Mouse (Mus musculus): ENCODE data around the gene Sik2. TPM values are rescaled to one million over a fixed set of nuclear protein-coding genes. Genes with fewer than 3 reads are reported as not detected.

Sik2 gene
- total and polyA plus RNA-seq, 3 experiments, result 1.9 to 8.2 (median 6.0) TPM

- no peak overlapping the region for H3K9ac ChIP-seq (ENCODE audit: insufficient read depth, low read depth)
- TF ChIP-seq E2F4 (IDR thresholded peaks at IDR 0.05; ENCODE audit: insufficient replicate concordance, low read depth, low read length), result no peak
- TF ChIP-seq MAX (IDR thresholded peaks at IDR 0.05; ENCODE audit: low read length), result no peak
- TF ChIP-seq RCOR1 (conservative IDR thresholded peaks at IDR 0.05; ENCODE audit: low read depth, low read length), result no peak
- no peak for TF ChIP-seq UBTF (IDR thresholded peaks at IDR 0.05; ENCODE audit: low read depth, low read length)
- no peak for TF ChIP-seq ETS1 (conservative IDR thresholded peaks at IDR 0.05; ENCODE audit: low read depth, low read length)
- TF ChIP-seq NELFE (IDR thresholded peaks at IDR 0.05; ENCODE audit: low read depth, low read length), result no peak
- TF ChIP-seq JUN (IDR thresholded peaks at IDR 0.05; ENCODE audit: insufficient read depth, low read depth, low read length), result no peak
- no peak for TF ChIP-seq SMC3 (IDR thresholded peaks at IDR 0.05; ENCODE audit: low read depth, low read length)
- TF ChIP-seq MEF2A (IDR thresholded peaks at IDR 0.05; ENCODE audit: borderline replicate concordance, low read depth, low read length), result no peak
- no peaks in the 10 kb centered on the region for H3K27me3 ChIP-seq (replicated peaks)
- DNase-seq (ENCODE audit: extremely low read depth), result no peak
- no peak overlapping the region for H3K27ac ChIP-seq (ENCODE audit: insufficient read depth, low read depth)
- H3K4me2 ChIP-seq (ENCODE audit: insufficient read depth, low read depth, poor library complexity, severe bottlenecking), result no peak overlapping the region
- no peaks in the 10 kb centered on the region for H3K9me3 ChIP-seq (replicated peaks; ENCODE audit: low read length)
- peaks cover 84 to 88% of the 10 kb centered on the region in 2 experiments for H3K36me3 ChIP-seq (replicated peaks in 1 of 2; ENCODE audit: control insufficient read depth in 1 of 2, insufficient read depth in 1 of 2, low read length in 1 of 2)
- dilution Hi-C loops (cut with MboI; ENCODE audit: extremely low pct_ligation_motif_present, extremely low pct_unique_long_range_greater_than_20kb, low sequenced_read_pairs) (no loop called here), in situ Hi-C loops (cut with MboI; ENCODE audit: low pct_ligation_motif_present, low pct_unique_long_range_greater_than_20kb, low sequenced_read_pairs) (no loop called here)
- no peaks in the 10 kb centered on the region for H3K4me1 ChIP-seq (ENCODE audit: control insufficient read depth in 1 of 2, insufficient read depth in 2 of 2)
- no peak overlapping the region for H3K4me3 ChIP-seq (replicated peaks in 1 of 3; ENCODE audit: low read depth in 2 of 3, low read length in 2 of 3, poor library complexity in 1 of 3)
- peaks cover 6% of the 10 kb centered on the region for H3K79me2 ChIP-seq (replicated peaks; ENCODE audit: control insufficient read depth, extremely low read depth, insufficient read depth, poor library complexity, severe bottlenecking)
These were observed 133.4 kb downstream of the Sik2 start for GRCm38 (mm10) chr9:50875470-50875869.

DNA sequence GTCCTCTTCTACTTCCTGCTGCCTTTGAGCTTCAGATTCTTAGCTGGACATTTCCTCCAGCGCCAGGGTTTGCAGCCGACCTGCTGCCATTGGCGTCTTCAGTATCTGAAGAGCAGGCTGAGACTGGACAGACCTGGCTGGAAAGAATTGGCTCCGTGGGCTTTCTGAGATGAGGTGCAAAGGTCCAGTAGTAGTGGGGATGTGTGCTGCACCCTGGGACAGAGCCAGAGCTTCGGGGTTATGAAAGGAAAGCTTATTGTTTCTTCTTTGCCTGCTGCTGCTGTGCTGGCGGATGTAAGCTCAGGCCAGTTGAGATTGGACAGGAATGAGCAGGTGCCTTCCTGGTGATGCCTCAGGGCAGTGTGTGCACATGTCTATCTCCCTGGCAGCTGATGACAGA is 134.8 kb downstream of the Sik2 start:
- no peak for DNase-seq (ENCODE audit: extremely low read depth)
- H3K79me2 ChIP-seq (replicated peaks; ENCODE audit: control insufficient read depth, extremely low read depth, insufficient read depth, poor library complexity, severe bottlenecking), result peaks cover 6% of the 10 kb centered on the region
- H3K27ac ChIP-seq (ENCODE audit: insufficient read depth, low read depth), result no peak overlapping the region
- H3K36me3 ChIP-seq (replicated peaks in 1 of 2; ENCODE audit: control insufficient read depth in 1 of 2, insufficient read depth in 1 of 2, low read length in 1 of 2), result peaks cover 77 to 85% of the 10 kb centered on the region in 2 experiments
- no peaks in the 10 kb centered on the region for H3K4me1 ChIP-seq (ENCODE audit: control insufficient read depth in 1 of 2, insufficient read depth in 2 of 2)
- dilution Hi-C loops (cut with MboI; ENCODE audit: extremely low pct_ligation_motif_present, extremely low pct_unique_long_range_greater_than_20kb, low sequenced_read_pairs) (no loop called here), in situ Hi-C loops (cut with MboI; ENCODE audit: low pct_ligation_motif_present, low pct_unique_long_range_greater_than_20kb, low sequenced_read_pairs) (no loop called here)
- no peak overlapping the region for H3K9ac ChIP-seq (ENCODE audit: insufficient read depth, low read depth)
- H3K4me3 ChIP-seq (replicated peaks in 1 of 3; ENCODE audit: low read depth in 2 of 3, low read length in 2 of 3, poor library complexity in 1 of 3), result no peak overlapping the region
- no peaks in the 10 kb centered on the region for H3K9me3 ChIP-seq (replicated peaks; ENCODE audit: low read length)
- TF ChIP-seq CHD1 (IDR thresholded peaks at IDR 0.05; ENCODE audit: low read depth, low read length) (no peak), TCF12 (IDR thresholded peaks at IDR 0.05; ENCODE audit: low read depth, low read length) (no peak), MAZ (IDR thresholded peaks at IDR 0.05; ENCODE audit: low read depth, low read length) (no peak)
- H3K27me3 ChIP-seq (replicated peaks), result no peaks in the 10 kb centered on the region
- H3K4me2 ChIP-seq (ENCODE audit: insufficient read depth, low read depth, poor library complexity, severe bottlenecking), result no peak overlapping the region

- H3K27me3 ChIP-seq (replicated peaks), result no peaks in the 10 kb centered on the region
- TF ChIP-seq ZKSCAN1 (IDR thresholded peaks at IDR 0.05; ENCODE audit: borderline replicate concordance, low read depth, low read length), result no peak
- no peak for TF ChIP-seq RCOR1 (conservative IDR thresholded peaks at IDR 0.05; ENCODE audit: low read depth, low read length)
- no peak for TF ChIP-seq ZMIZ1 (IDR thresholded peaks at IDR 0.05; ENCODE audit: low read depth, low read length)
- no peak for TF ChIP-seq GABPA (IDR thresholded peaks at IDR 0.05; ENCODE audit: insufficient replicate concordance, low read depth, low read length)
- TF ChIP-seq MXI1 (IDR thresholded peaks at IDR 0.05; ENCODE audit: low read depth, low read length), result no peak
- TF ChIP-seq ZNF384 (IDR thresholded peaks at IDR 0.05; ENCODE audit: low read depth, low read length), result no peak
- TF ChIP-seq BHLHE40 (IDR thresholded peaks at IDR 0.05; ENCODE audit: low read depth, low read length), result no peak
- no peak for TF ChIP-seq ZC3H11A (IDR thresholded peaks at IDR 0.05; ENCODE audit: low read depth, low read length)
- TF ChIP-seq CHD2 (IDR thresholded peaks at IDR 0.05; ENCODE audit: low read length), result no peak
- no peak for TF ChIP-seq USF1 (IDR thresholded peaks at IDR 0.05; ENCODE audit: low read depth, low read length)
- TF ChIP-seq EP300 (IDR thresholded peaks at IDR 0.05; ENCODE audit: low read length), result no peak
- no peak for TF ChIP-seq POLR2AphosphoS2 (IDR thresholded peaks at IDR 0.05; ENCODE audit: low read depth, low read length)
- TF ChIP-seq MAZ (IDR thresholded peaks at IDR 0.05; ENCODE audit: low read depth, low read length), result no peak
- no peak for TF ChIP-seq ELF1 (IDR thresholded peaks at IDR 0.05; ENCODE audit: low read depth, low read length)
- no peak for TF ChIP-seq NELFE (IDR thresholded peaks at IDR 0.05; ENCODE audit: low read depth, low read length)
- TF ChIP-seq MYC (IDR thresholded peaks at IDR 0.05; ENCODE audit: low read depth, low read length), result no peak
- no peak for TF ChIP-seq MAX (IDR thresholded peaks at IDR 0.05; ENCODE audit: low read length)
- no peak for TF ChIP-seq E2F4 (IDR thresholded peaks at IDR 0.05; ENCODE audit: insufficient replicate concordance, low read depth, low read length)
- no peak for TF ChIP-seq NRF1 (IDR thresholded peaks at IDR 0.05; ENCODE audit: low read depth, low read length)
- no peak for DNase-seq (ENCODE audit: extremely low read depth)
- H3K4me1 ChIP-seq (ENCODE audit: control insufficient read depth in 1 of 2, insufficient read depth in 2 of 2), result no peaks in the 10 kb centered on the region
- no peak overlapping the region for H3K4me3 ChIP-seq (replicated peaks in 1 of 3; ENCODE audit: low read depth in 2 of 3, low read length in 2 of 3, poor library complexity in 1 of 3)
- in situ Hi-C loops (cut with MboI; ENCODE audit: low pct_ligation_motif_present, low pct_unique_long_range_greater_than_20kb, low sequenced_read_pairs), result no loop called here
- no peaks in the 10 kb centered on the region for H3K9me3 ChIP-seq (replicated peaks; ENCODE audit: low read length)
- dilution Hi-C loops (cut with MboI; ENCODE audit: extremely low pct_ligation_motif_present, extremely low pct_unique_long_range_greater_than_20kb, low sequenced_read_pairs), result no loop called here
- peaks cover 78 to 85% of the 10 kb centered on the region in 2 experiments for H3K36me3 ChIP-seq (replicated peaks in 1 of 2; ENCODE audit: control insufficient read depth in 1 of 2, insufficient read depth in 1 of 2, low read length in 1 of 2)
- H3K79me2 ChIP-seq (replicated peaks; ENCODE audit: control insufficient read depth, extremely low read depth, insufficient read depth, poor library complexity, severe bottlenecking), result peaks cover 6% of the 10 kb centered on the region
- H3K4me2 ChIP-seq (ENCODE audit: insufficient read depth, low read depth, poor library complexity, severe bottlenecking), result no peak overlapping the region
- no peak overlapping the region for H3K27ac ChIP-seq (ENCODE audit: insufficient read depth, low read depth)
- H3K9ac ChIP-seq (ENCODE audit: insufficient read depth, low read depth), result no peak overlapping the region
These were observed 135.7 kb downstream of the Sik2 start for GRCm38 (mm10) chr9:50873210-50873609.
